Mouse (Mus musculus): ENCODE results near the gene 1700025G04Rik. TPM values are rescaled to one million over a fixed set of nuclear protein-coding genes. Genes with fewer than 3 reads are reported as not detected.
"Not testable (repeated sequence)": the region's sequence is repeated elsewhere in the genome, so short reads cannot be mapped to it uniquely, and the experiment has no call there.

The 1700025G04Rik gene
- polyA plus RNA-seq, 1 experiment from 2014 or later: 17.6 TPM

- 83% methylated on average over 3 of the region's 3 CpGs for WGBS
- H3K36me3 ChIP-seq: peaks cover 52% of the 10 kb centered on the region
These were observed 287.1 kb downstream of the 1700025G04Rik start for GRCm38 (mm10) chr1:151802795-151803194.

More at GRCm38 (mm10) chr1:151802795-151803194, 287.1 kb downstream of the 1700025G04Rik start:
- DNase-seq (ENCODE audit: low spot score); H3K4me1 ChIP-seq; H3K9me3 ChIP-seq (replicated peaks); H3K27me3 ChIP-seq (ENCODE audit: low read depth, poor library complexity, severe bottlenecking); H3K27ac ChIP-seq (replicated peaks); H3K4me3 ChIP-seq: not testable (repeated sequence)
